Mouse (Mus musculus) forebrain, embryonic 15.5 days (tissue): ENCODE results near the gene BC004004. TPM values are rescaled to one million over a fixed set of nuclear protein-coding genes. Genes with fewer than 3 reads are reported as not detected.

Experiments used
- ATAC-seq: fragments of 200-750 bp; cut with Nextera tagmentation; replicated peaks from 2 replicates; pipeline ENCODE4 v1.8.0; 2017; ENCODE audit warnings: mild to moderate bottlenecking, moderate TSS enrichment, moderate library complexity
- H3K27ac ChIP-seq: fragments of 300-500 bp; sonication (generic); replicated peaks from 2 replicates; pipeline ENCODE4 v1.5.1; 2015; ENCODE audit warnings: mild to moderate bottlenecking, inconsistent platforms
- H3K27me3 ChIP-seq: fragments of 300-500 bp; sonication (generic); 2 replicates; pipeline ENCODE4 v1.6.1; 2015; ENCODE audit warnings: inconsistent platforms
- H3K36me3 ChIP-seq: fragments of 300-500 bp; sonication (generic); 2 replicates; pipeline ENCODE4 v1.6.1; 2015; ENCODE audit warnings: mild to moderate bottlenecking, inconsistent platforms
- H3K4me1 ChIP-seq: fragments of 300-500 bp; sonication (generic); 2 replicates; pipeline ENCODE4 v1.6.1; 2015; ENCODE audit warnings: inconsistent platforms
- H3K4me2 ChIP-seq: fragments of 300-500 bp; sonication (generic); replicated peaks from 2 replicates; pipeline ENCODE4 v1.6.1; 2015; ENCODE audit warnings: mild to moderate bottlenecking, inconsistent platforms
- H3K4me3 ChIP-seq: fragments of 300-500 bp; sonication (generic); 2 replicates; pipeline ENCODE4 v1.5.1; 2015; ENCODE audit warnings: mild to moderate bottlenecking, inconsistent platforms
- H3K9ac ChIP-seq: fragments of 300-500 bp; sonication (generic); replicated peaks from 2 replicates; pipeline ENCODE4 v1.6.1; 2015; ENCODE audit warnings: mild to moderate bottlenecking, inconsistent platforms
- H3K9me3 ChIP-seq: fragments of 300-500 bp; sonication (generic); 2 replicates; pipeline ENCODE4 v1.6.1; 2016; ENCODE audit warnings: inconsistent platforms
- WGBS: fragments of 180-500 bp; shearing (Covaris S2); methylation state at CpG from one replicate; pipeline ENCODE4 v1.1.7; 2015; ENCODE audit warnings: mixed read lengths; 5-methylcytosine and 5-hydroxymethylcytosine counted together
- polyA plus RNA-seq: library from polyadenylated mRNA; unstranded; fragments of >200 nt; fragmentation: Nextera tagmentation; extraction: Ambion mirVana; gene quantifications from 2 replicates; pipeline ENCODE4 v1.2.1, GENCODE M21; 2015

Gene BC004004
- polyA plus RNA-seq, 1 experiment from 2014 or later: 96.4 TPM

DNA sequence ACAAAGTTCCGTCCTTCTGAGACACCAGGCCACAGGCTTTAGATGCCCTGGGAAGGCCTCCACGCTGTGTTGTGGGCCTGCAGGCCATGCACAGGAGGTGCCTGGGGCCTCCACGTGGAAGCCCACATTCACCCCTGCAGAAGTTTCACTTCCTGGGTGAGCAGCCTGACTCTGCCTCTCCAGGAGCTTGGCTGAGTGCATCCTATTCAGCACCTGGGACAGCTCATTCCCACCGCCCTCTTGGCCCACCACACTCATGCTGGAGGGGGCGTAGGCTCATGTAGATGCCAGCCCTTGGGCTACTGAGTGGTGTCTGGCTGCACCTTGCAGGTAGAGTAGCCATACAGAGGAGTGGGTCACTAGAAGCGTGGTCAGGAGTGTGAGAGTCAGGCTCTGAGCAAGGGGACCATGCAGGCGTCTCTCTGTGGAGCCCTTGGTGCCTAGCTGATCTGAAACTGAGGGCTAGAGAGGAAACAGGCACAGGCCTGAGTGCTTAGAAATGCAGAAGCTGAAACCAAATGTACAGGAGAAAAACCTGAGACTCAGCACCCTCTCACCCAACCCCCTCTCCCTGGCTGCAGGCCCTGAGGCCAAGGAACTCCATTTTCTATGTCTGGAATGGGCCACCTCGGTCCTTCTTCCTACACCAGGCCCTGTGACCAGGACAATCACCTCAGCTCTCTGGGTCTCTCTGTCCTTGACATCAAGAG is 93.5 kb downstream of the BC004004 start:
- Histone ChIP-seq H3K4me1 (peaks cover 2% of the 10 kb centered on the region), H3K4me3 (no peak overlapping the region), H3K4me2 (no peak overlapping the region), H3K27me3 (no peaks in the 10 kb centered on the region), H3K9me3 (no peaks in the 10 kb centered on the region), H3K9ac (no peak overlapping the region), H3K36me3 (no peaks in the 10 kb centered on the region), H3K27ac (no peak overlapping the region)
- WGBS: 62% methylated on average over 8 of the region's 8 CpGs
- no peak for ATAC-seq

DNA sequence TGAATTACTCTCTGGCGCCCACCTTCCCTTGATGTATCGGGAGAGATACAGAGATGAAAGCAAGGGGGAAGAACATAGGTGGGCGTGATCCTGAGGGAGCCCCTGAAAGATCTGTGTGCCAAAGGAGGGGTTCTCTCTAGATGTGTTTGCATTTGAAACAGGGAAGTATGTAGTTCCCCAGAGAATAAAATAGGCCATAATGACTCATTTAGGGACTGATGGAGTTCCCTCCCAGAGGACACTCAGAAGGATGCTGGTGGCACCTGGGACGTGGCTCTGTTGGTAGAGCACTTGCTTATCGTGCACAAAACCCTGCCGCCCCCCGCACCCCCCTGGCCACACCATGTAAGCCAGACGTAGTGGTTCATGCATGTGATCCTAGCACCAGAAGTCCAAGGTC is 94.5 kb downstream of the BC004004 start:
- no peak overlapping the region for H3K4me2 ChIP-seq
- H3K4me1 ChIP-seq: no peaks in the 10 kb centered on the region
- H3K9ac ChIP-seq: no peak overlapping the region
- no peaks in the 10 kb centered on the region for H3K36me3 ChIP-seq
- WGBS: 90% methylated on average over 8 of the region's 8 CpGs
- no peak overlapping the region for H3K4me3 ChIP-seq
- no peaks in the 10 kb centered on the region for H3K9me3 ChIP-seq
- no peak overlapping the region for H3K27ac ChIP-seq
- H3K27me3 ChIP-seq: no peaks in the 10 kb centered on the region
- no peak for ATAC-seq

Other genes with a start within 250 kb of the BC004004 start
- gene Srsf3, start 236.2 kb upstream of the BC004004 start, polyA plus RNA-seq: 594 and 620 TPM in 2 replicates
- gene Cdkn1a, start 177.8 kb upstream of the BC004004 start, polyA plus RNA-seq: 39.2 and 39.4 TPM in 2 replicates
- gene Rab44, start 154.6 kb upstream of the BC004004 start, polyA plus RNA-seq: 0.05 TPM in 1 of 2 replicates, not detected in the other
- gene Cpne5, start 30.6 kb upstream of the BC004004 start, polyA plus RNA-seq: 21.3 and 24.9 TPM in 2 replicates
- gene Ppil1, start 4.6 kb upstream of the BC004004 start, polyA plus RNA-seq: 126 and 128 TPM in 2 replicates
- 1.4 and 1.8 TPM in 2 replicates for gene Pi16, start 48.9 kb downstream of the BC004004 start, polyA plus RNA-seq
- gene Mtch1, start 79.1 kb downstream of the BC004004 start, polyA plus RNA-seq: 432 and 464 TPM in 2 replicates
- gene Fgd2, start 92.1 kb downstream of the BC004004 start, polyA plus RNA-seq: 5.5 and 6.0 TPM in 2 replicates
- gene Pim1, start 222.0 kb downstream of the BC004004 start, polyA plus RNA-seq: 15.6 and 17.7 TPM in 2 replicates